Mouse (Mus musculus) heart, embryonic 10.5 days (tissue): ENCODE data around the gene Tiprl. TPM values are rescaled to one million over a fixed set of nuclear protein-coding genes. Genes with fewer than 3 reads are reported as not detected.

Experiments used
- DNase-seq: peaks from one replicate; pipeline ENCODE4 v3.0.0-alpha.2; 2017; ENCODE audit warnings: low spot score
- H3K27ac ChIP-seq: fragments of 300-500 bp; sonication (generic); 2 replicates; pipeline ENCODE4 v1.5.1; 2016; ENCODE audit warnings: mild to moderate bottlenecking
- H3K27me3 ChIP-seq: fragments of 300-500 bp; sonication (generic); 2 replicates; pipeline ENCODE4 v1.6.1; 2016; ENCODE audit warnings: mild to moderate bottlenecking; ENCODE audit not compliant: poor library complexity, insufficient read depth, severe bottlenecking
- H3K36me3 ChIP-seq: fragments of 300-500 bp; sonication (generic); 2 replicates; pipeline ENCODE4 v1.6.1; 2016; ENCODE audit warnings: mild to moderate bottlenecking, moderate library complexity
- H3K4me1 ChIP-seq: fragments of 300-500 bp; sonication (generic); 2 replicates; pipeline ENCODE4 v1.6.1; 2016; ENCODE audit warnings: mild to moderate bottlenecking
- H3K4me3 ChIP-seq: fragments of 300-500 bp; sonication (generic); 2 replicates; pipeline ENCODE4 v1.5.1; 2016; ENCODE audit warnings: mild to moderate bottlenecking, moderate library complexity
- H3K9me3 ChIP-seq: fragments of 300-500 bp; sonication (generic); 2 replicates; pipeline ENCODE4 v1.6.1; 2016; ENCODE audit warnings: mild to moderate bottlenecking, moderate library complexity
- WGBS: fragments of 180-500 bp; shearing (Covaris S2); methylation state at CpG from one replicate; pipeline ENCODE4 v1.1.7; 2016; 5-methylcytosine and 5-hydroxymethylcytosine counted together
- polyA plus RNA-seq: library from polyadenylated mRNA; unstranded; fragments of >200 nt; fragmentation: Nextera tagmentation; extraction: Ambion mirVana; gene quantifications from 2 replicates; pipeline ENCODE4 v1.2.1, GENCODE M21; 2016

Tiprl gene
- 87.9 and 92.0 TPM in 2 replicates for polyA plus RNA-seq

GRCm38 (mm10) chr1:165236321-165237298 is at the start of gene Tiprl:
Gene Tiprl (minus strand): TSS chr1:165236996.
- DNase-seq: peak; percentile 98
- Histone ChIP-seq H3K9me3 (no peaks in the 10 kb centered on the region), H3K27ac (peak within 1 kb of the TSS; percentile 95), H3K36me3 (no peaks in the 10 kb centered on the region), H3K27me3 (no peaks in the 10 kb centered on the region), H3K4me3 (peak within 1 kb of the TSS; percentile 91), H3K4me1 (peaks cover 22% of the 10 kb centered on the region)
- under 1% methylated on average over 76 of the region's 76 CpGs for WGBS

GRCm38 (mm10) chr1:165284096-165284495 is 47.3 kb upstream of the Tiprl start:
- WGBS: 76% methylated on average over 7 of the region's 7 CpGs
- no peak overlapping the region for H3K27ac ChIP-seq

GRCm38 (mm10) chr1:165282967-165283345 is 46.2 kb upstream of the Tiprl start:
- 0 out of 2 replicates have a peak overlapping the region, but pooled peaks have one; percentile 91 for H3K27ac ChIP-seq
- DNase-seq: peak; percentile 68
- H3K27me3 ChIP-seq: no peaks in the 10 kb centered on the region
- peak overlapping the region; percentile 72 for H3K4me3 ChIP-seq
- H3K36me3 ChIP-seq: no peaks in the 10 kb centered on the region
- no peaks in the 10 kb centered on the region for H3K9me3 ChIP-seq
- WGBS: 14% methylated on average over 7 of the region's 7 CpGs
- peaks cover 28% of the 10 kb centered on the region for H3K4me1 ChIP-seq

More at GRCm38 (mm10) chr1:165284096-165284495, 47.3 kb upstream of the Tiprl start:
- Histone ChIP-seq H3K9me3 (no peaks in the 10 kb centered on the region), H3K4me1 (peaks cover 28% of the 10 kb centered on the region), H3K27me3 (no peaks in the 10 kb centered on the region), H3K4me3 (no peak overlapping the region), H3K36me3 (0 out of 2 replicates have a peak, but pooled peaks cover 3% of the 10 kb centered on the region)
- DNase-seq: peak; percentile 51

- WGBS: under 1% methylated on average over 33 of the region's 35 CpGs
- no peaks in the 10 kb centered on the region for H3K36me3 ChIP-seq
- no peaks in the 10 kb centered on the region for H3K27me3 ChIP-seq
- peaks cover 28% of the 10 kb centered on the region for H3K4me1 ChIP-seq
- no peak for DNase-seq
- peak overlapping the region; percentile 72 for H3K4me3 ChIP-seq
- no peaks in the 10 kb centered on the region for H3K9me3 ChIP-seq
- H3K27ac ChIP-seq: peak overlapping the region; percentile 91
Measured at GRCm38 (mm10) chr1:165282222-165282966, 45.6 kb upstream of the Tiprl start.

GRCm38 (mm10) chr1:165281351-165282221 is 44.8 kb upstream of the Tiprl start:
- WGBS: under 1% methylated on average over 64 of the region's 71 CpGs
- peak overlapping the region; percentile 72 for H3K4me3 ChIP-seq
- no peaks in the 10 kb centered on the region for H3K36me3 ChIP-seq
- H3K27ac ChIP-seq: peak overlapping the region; percentile 91
- peaks cover 28% of the 10 kb centered on the region for H3K4me1 ChIP-seq
- H3K9me3 ChIP-seq: no peaks in the 10 kb centered on the region
- no peaks in the 10 kb centered on the region for H3K27me3 ChIP-seq
- peak; percentile 81 for DNase-seq

- Histone ChIP-seq H3K4me3 (peak overlapping the region; percentile 72; the same call in 1 of the 2 replicates), H3K4me1 (peaks cover 28% of the 10 kb centered on the region), H3K9me3 (no peaks in the 10 kb centered on the region), H3K36me3 (no peaks in the 10 kb centered on the region), H3K27ac (peak overlapping the region; percentile 91), H3K27me3 (no peaks in the 10 kb centered on the region)
- DNase-seq: no peak
- 79% methylated on average over 10 of the region's 10 CpGs for WGBS
Measured at GRCm38 (mm10) chr1:165280741-165281140, 43.9 kb upstream of the Tiprl start.

GRCm38 (mm10) chr1:165274946-165275345 is 38.1 kb upstream of the Tiprl start:
- WGBS: 77% methylated on average over 6 of the region's 6 CpGs
- H3K27ac ChIP-seq: no peak overlapping the region
- no peaks in the 10 kb centered on the region for H3K4me1 ChIP-seq
- H3K27me3 ChIP-seq: no peaks in the 10 kb centered on the region
- H3K4me3 ChIP-seq: no peak overlapping the region
- H3K36me3 ChIP-seq: no peaks in the 10 kb centered on the region
- H3K9me3 ChIP-seq: no peaks in the 10 kb centered on the region
- DNase-seq: no peak

GRCm38 (mm10) chr1:165252027-165252671 is 15.4 kb upstream of the Tiprl start:
- H3K36me3 ChIP-seq: no peaks in the 10 kb centered on the region
- no peaks in the 10 kb centered on the region for H3K4me1 ChIP-seq
- no peak overlapping the region for H3K27ac ChIP-seq
- DNase-seq: no peak
- no peaks in the 10 kb centered on the region for H3K9me3 ChIP-seq
- WGBS: 33% methylated on average over 11 of the region's 11 CpGs
- H3K27me3 ChIP-seq: no peaks in the 10 kb centered on the region
- H3K4me3 ChIP-seq: peak overlapping the region; percentile 45

GRCm38 (mm10) chr1:165250546-165250945 is 13.8 kb upstream of the Tiprl start:
- H3K4me1 ChIP-seq: no peaks in the 10 kb centered on the region
- no peaks in the 10 kb centered on the region for H3K9me3 ChIP-seq
- no peak overlapping the region for H3K27ac ChIP-seq
- no peak overlapping the region for H3K4me3 ChIP-seq
- H3K36me3 ChIP-seq: no peaks in the 10 kb centered on the region
- peak; percentile 24 for DNase-seq
- no peaks in the 10 kb centered on the region for H3K27me3 ChIP-seq
- 81% methylated on average over 2 of the region's 2 CpGs for WGBS

- H3K27ac ChIP-seq: no peak overlapping the region
- no peak for DNase-seq
- 56% methylated on average over 4 of the region's 4 CpGs for WGBS
- H3K9me3 ChIP-seq: no peaks in the 10 kb centered on the region
- no peak overlapping the region for H3K4me3 ChIP-seq
- no peaks in the 10 kb centered on the region for H3K36me3 ChIP-seq
- no peaks in the 10 kb centered on the region for H3K27me3 ChIP-seq
- H3K4me1 ChIP-seq: no peaks in the 10 kb centered on the region
Measured at GRCm38 (mm10) chr1:165248842-165249241, 12.0 kb upstream of the Tiprl start.

GRCm38 (mm10) chr1:165247788-165248187 is 11.0 kb upstream of the Tiprl start:
- Histone ChIP-seq H3K27ac (no peak overlapping the region), H3K4me1 (no peaks in the 10 kb centered on the region), H3K36me3 (no peaks in the 10 kb centered on the region), H3K9me3 (no peaks in the 10 kb centered on the region), H3K4me3 (no peak overlapping the region), H3K27me3 (no peaks in the 10 kb centered on the region)
- no peak for DNase-seq
- WGBS: 89% methylated on average over 3 of the region's 3 CpGs

- Histone ChIP-seq H3K27ac (no peak overlapping the region), H3K9me3 (no peaks in the 10 kb centered on the region), H3K27me3 (no peaks in the 10 kb centered on the region), H3K4me3 (no peak overlapping the region), H3K36me3 (no peaks in the 10 kb centered on the region), H3K4me1 (no peaks in the 10 kb centered on the region)
- no peak for DNase-seq
- WGBS: 77% methylated on average over 5 of the region's 5 CpGs
Measured at GRCm38 (mm10) chr1:165247085-165247484, 10.3 kb upstream of the Tiprl start.
